Mouse (Mus musculus): Measurements from ENCODE around the gene Prpf38b.
"Not testable (repeated sequence)": the region's sequence is repeated elsewhere in the genome, so short reads cannot be mapped to it uniquely, and the experiment has no call there.

Prpf38b gene

GRCm38 (mm10) chr3:108902934-108903333, 8.6 kb downstream of the Prpf38b start:
- intact Hi-C loops (cut with DNase I): no loop called here

- intact Hi-C loops (cut with DNase I): no loop called here
Observed at GRCm38 (mm10) chr3:108902038-108902437, 9.5 kb downstream of the Prpf38b start.

GRCm38 (mm10) chr3:108900681-108901080, 10.8 kb downstream of the Prpf38b start:
- intact Hi-C loops (cut with DNase I): no loop called here

GRCm38 (mm10) chr3:108900147-108900546, 11.4 kb downstream of the Prpf38b start:
- intact Hi-C loops (cut with DNase I): no loop called here

GRCm38 (mm10) chr3:108898640-108899039, 12.9 kb downstream of the Prpf38b start:
- intact Hi-C loops (cut with DNase I): no loop called here

GRCm38 (mm10) chr3:108892914-108893313, 18.6 kb downstream of the Prpf38b start:
- intact Hi-C loops (cut with DNase I): no loop called here

- intact Hi-C loops (cut with DNase I): no loop called here
Observed at GRCm38 (mm10) chr3:108892080-108892479, 19.4 kb downstream of the Prpf38b start.

- intact Hi-C loops (cut with DNase I): no loop called here
Observed at GRCm38 (mm10) chr3:108889908-108890307, 21.6 kb downstream of the Prpf38b start, which contains the start of gene Fndc7. Gene Fndc7 (minus strand): TSS chr3:108890008.

- intact Hi-C loops (cut with DNase I): no loop called here
Observed at GRCm38 (mm10) chr3:108887618-108887975, 23.9 kb downstream of the Prpf38b start.

GRCm38 (mm10) chr3:108886934-108887617, 24.5 kb downstream of the Prpf38b start:
- intact Hi-C loops (cut with DNase I): no loop called here

- intact Hi-C loops (cut with DNase I): no loop called here
Observed at GRCm38 (mm10) chr3:108885686-108886530, 25.6 kb downstream of the Prpf38b start.

GRCm38 (mm10) chr3:108884706-108885289, 26.7 kb downstream of the Prpf38b start:
- intact Hi-C loops (cut with DNase I): no loop called here

GRCm38 (mm10) chr3:108883067-108883466, 28.5 kb downstream of the Prpf38b start:
- intact Hi-C loops (cut with DNase I): no loop called here

- intact Hi-C loops (cut with DNase I): not testable (repeated sequence)
Observed at GRCm38 (mm10) chr3:108881873-108882272, 29.7 kb downstream of the Prpf38b start.

- intact Hi-C loops (cut with DNase I): no loop called here
Observed at GRCm38 (mm10) chr3:108880544-108881507, 30.7 kb downstream of the Prpf38b start.

- intact Hi-C loops (cut with DNase I): no loop called here
Observed at GRCm38 (mm10) chr3:108879836-108880435, 31.6 kb downstream of the Prpf38b start.

GRCm38 (mm10) chr3:108879129-108879528, 32.4 kb downstream of the Prpf38b start:
- intact Hi-C loops (cut with DNase I): no loop called here

GRCm38 (mm10) chr3:108870631-108871030, 40.9 kb downstream of the Prpf38b start:
- intact Hi-C loops (cut with DNase I): no loop called here

- intact Hi-C loops (cut with DNase I): no loop called here
Observed at GRCm38 (mm10) chr3:108867449-108867848, 44.1 kb downstream of the Prpf38b start.

- intact Hi-C loops (cut with DNase I): no loop called here
Observed at GRCm38 (mm10) chr3:108865676-108866075, 45.9 kb downstream of the Prpf38b start.

GRCm38 (mm10) chr3:108865129-108865528, 46.4 kb downstream of the Prpf38b start:
- intact Hi-C loops (cut with DNase I): no loop called here
